Mouse (Mus musculus) stomach, postnatal 0 days (tissue): ENCODE results near the gene Polr3gl.

Experiments used
- CTCF ChIP-seq: IDR thresholded peaks from 2 replicates; pipeline ENCODE4 v1.5.1; 2016; ENCODE audit warnings: antibody characterized with exemption, low read depth, mild to moderate bottlenecking, moderate library complexity
- EP300 ChIP-seq: optimal IDR thresholded peaks from 2 replicates; pipeline ENCODE3; 2016; ENCODE audit warnings: antibody characterized with exemption

GRCm38 (mm10) chr3:96576005-96576658, 17.8 kb downstream of the Polr3gl start:
- TF ChIP-seq CTCF (no peak), EP300 (peak; percentile 37)
